Mouse (Mus musculus) cerebellum, adult 2 months (tissue): ENCODE measurements at regions not wholly inside any gene's neighbourhood (a gene's known extent, or its start where the extent isn't known, plus 50 kb on each side); places are given as distances from the start of the nearest gene placed in this dataset.

Experiments
- CTCF ChIP-seq: fragments of 200-500 bp; IDR thresholded peaks from 2 replicates; pipeline ENCODE4 v1.5.1; 2011; ENCODE audit warnings: low read depth, mild to moderate bottlenecking, control low read depth, low read length, moderate library complexity, borderline replicate concordance; ENCODE audit not compliant: insufficient read depth
- POLR2A ChIP-seq: fragments of 200-500 bp; IDR thresholded peaks from 2 replicates; pipeline ENCODE4 v1.6.1; 2011; ENCODE audit warnings: low read length, control low read depth, borderline replicate concordance; ENCODE audit not compliant: insufficient read depth

DNA sequence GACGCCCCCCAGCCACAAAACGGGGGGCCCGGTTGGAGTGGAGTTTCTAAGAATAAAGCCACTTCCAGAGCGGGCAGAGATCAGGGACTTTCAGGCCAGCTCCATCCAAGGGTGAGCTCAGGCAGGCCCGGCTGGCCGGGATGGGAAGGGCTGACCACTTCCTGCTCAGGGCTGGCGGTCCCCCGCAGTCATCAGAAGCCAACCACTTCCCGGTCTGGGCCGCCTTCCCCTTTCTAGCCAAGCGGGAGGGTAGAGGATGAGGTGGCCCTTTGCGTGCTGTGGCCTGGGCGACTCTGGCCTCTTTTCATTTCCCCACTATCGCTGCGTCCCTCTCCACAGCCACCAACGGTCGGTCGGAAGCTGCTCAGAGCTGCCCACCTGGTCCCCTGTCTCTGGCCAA is 50.6 kb upstream of the Runx3 start:
- no peak for TF ChIP-seq CTCF
- no peak for TF ChIP-seq POLR2A
